Mouse (Mus musculus): ENCODE data around the gene Etl4. TPM values are rescaled to one million over a fixed set of nuclear protein-coding genes. Genes with fewer than 3 reads are reported as not detected.
A peak's percentile ranks its signal among the peaks of the same experiment; 100 is the strongest.

The Etl4 gene
- polyA plus RNA-seq, 1 experiment from 2014 or later = 12.7 TPM

DNA sequence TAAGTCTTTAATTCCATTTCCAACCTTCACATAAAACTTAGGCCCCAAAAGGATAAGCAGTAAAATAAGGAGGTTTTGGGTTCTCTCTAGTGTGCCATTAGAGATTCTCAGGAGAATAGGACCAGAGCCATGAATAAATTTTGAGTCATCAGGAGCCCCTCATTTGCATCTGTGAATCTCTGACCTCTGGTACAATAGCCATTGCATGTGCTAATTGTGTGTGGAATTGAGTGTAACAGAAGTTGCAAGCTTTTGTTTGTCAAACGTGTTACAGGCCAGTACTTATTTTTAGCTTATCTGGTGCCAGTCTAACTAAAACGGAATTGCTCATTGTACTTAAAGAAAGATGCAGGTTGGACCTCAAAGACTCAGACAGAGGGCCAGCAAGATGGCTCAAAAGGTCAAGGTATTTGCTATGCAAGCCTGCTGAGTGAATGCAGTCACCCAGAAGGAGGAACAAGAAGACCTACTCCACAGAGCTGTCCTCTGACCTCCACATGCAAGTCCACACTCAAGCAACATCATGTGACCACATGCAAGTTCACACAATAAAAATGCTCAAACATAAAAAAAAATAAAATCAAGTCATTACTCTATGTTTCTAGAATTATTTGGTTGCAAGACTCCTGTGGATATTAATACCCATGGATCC lies 576.7 kb downstream of the Etl4 start:
- ATAC-seq (ENCODE audit: low FRiP score, low read depth) = no peak
- 13% methylated on average over 2 of the region's 2 CpGs for WGBS
- H3K27me3 ChIP-seq (replicated peaks) = no peaks in the 10 kb centered on the region
- no peaks in the 10 kb centered on the region for H3K9me3 ChIP-seq
- H3K27ac ChIP-seq = no peak overlapping the region
- no peak overlapping the region for H3K4me2 ChIP-seq (replicated peaks)
- H3K9ac ChIP-seq = no peak overlapping the region
- no peaks in the 10 kb centered on the region for H3K4me1 ChIP-seq
- no peaks in the 10 kb centered on the region for H3K36me3 ChIP-seq
- H3K4me3 ChIP-seq = no peak overlapping the region

DNA sequence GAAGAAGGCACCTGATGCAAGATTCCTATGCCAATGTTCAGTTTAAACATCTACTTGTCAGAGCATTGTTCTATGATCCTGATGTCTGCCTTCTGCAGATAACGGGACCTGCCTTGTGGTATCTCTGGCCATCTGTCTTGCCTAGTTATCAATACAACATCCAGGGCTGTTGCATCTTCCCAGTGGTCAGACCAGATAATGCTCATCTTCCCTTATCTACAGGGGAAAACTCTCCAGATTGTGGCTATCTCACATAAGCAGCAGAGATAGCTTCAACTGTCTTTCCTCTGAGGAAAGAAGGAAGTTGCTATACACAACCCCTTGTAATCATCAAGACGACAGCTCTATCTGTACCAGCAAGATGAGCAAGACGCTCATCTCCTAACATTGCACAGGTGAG lies 579.5 kb downstream of the Etl4 start:
- Histone ChIP-seq H3K27ac (no peak overlapping the region), H3K4me3 (no peak overlapping the region), H3K9me3 (peaks cover 14% of the 10 kb centered on the region; the same call in 1 of the 2 replicates), H3K27me3 (replicated peaks) (no peaks in the 10 kb centered on the region), H3K4me1 (no peaks in the 10 kb centered on the region), H3K4me2 (replicated peaks) (no peak overlapping the region), H3K36me3 (no peaks in the 10 kb centered on the region), H3K9ac (no peak overlapping the region)
- 91% methylated on average over 3 of the region's 3 CpGs for WGBS
- no peak for ATAC-seq (ENCODE audit: low FRiP score, low read depth)

DNA sequence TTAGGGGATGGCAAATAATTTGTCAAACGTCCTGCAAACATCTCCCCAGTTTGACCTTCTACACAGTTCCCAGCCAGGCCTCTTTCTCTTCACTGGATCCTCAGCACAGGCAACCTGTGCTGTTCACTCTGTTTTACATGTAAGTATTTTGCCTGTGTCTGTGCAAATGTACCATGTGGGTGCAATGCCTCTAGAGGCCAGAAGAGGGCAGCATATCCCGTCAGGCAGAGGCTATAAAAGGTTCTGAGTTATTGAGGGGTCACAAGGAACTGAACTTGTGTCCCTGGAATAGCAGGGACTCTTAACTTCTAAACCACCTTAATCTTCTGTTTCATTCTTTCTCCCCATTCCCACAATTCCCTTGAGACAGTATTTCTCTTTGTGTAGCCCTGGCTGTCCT lies 582.5 kb downstream of the Etl4 start:
- no peak overlapping the region for H3K4me3 ChIP-seq
- H3K9ac ChIP-seq = no peak overlapping the region
- H3K27me3 ChIP-seq (replicated peaks) = no peaks in the 10 kb centered on the region
- H3K9me3 ChIP-seq = peaks cover 14% of the 10 kb centered on the region; the same call in 1 of the 2 replicates
- no peak overlapping the region for H3K27ac ChIP-seq
- WGBS = 61% methylated on average over 2 of the region's 2 CpGs
- H3K4me2 ChIP-seq (replicated peaks) = no peak overlapping the region
- ATAC-seq (ENCODE audit: low FRiP score, low read depth) = no peak
- H3K4me1 ChIP-seq = no peaks in the 10 kb centered on the region
- no peaks in the 10 kb centered on the region for H3K36me3 ChIP-seq

DNA sequence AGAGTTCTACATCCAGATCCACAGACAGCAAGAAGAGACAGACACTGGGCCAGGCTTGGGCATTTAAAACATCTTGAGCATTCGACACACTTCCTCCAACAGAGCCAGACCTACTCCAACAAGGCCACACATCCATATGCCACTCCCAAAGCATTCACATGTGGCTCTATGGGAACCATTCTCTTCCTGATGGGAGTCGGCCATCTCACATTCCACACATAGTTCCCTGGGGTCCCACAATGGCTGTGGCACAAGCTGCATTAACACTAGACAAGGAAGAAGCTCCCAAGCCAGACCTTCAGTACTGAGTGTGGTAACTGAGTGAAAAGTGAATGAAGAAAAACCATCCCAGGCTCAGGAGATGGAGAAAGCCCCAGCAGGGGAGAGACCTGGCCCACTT lies 584.2 kb downstream of the Etl4 start:
- Histone ChIP-seq H3K27me3 (replicated peaks) (no peaks in the 10 kb centered on the region), H3K4me3 (no peak overlapping the region), H3K9me3 (peaks cover 14% of the 10 kb centered on the region; the same call in 1 of the 2 replicates), H3K9ac (no peak overlapping the region), H3K4me1 (no peaks in the 10 kb centered on the region), H3K36me3 (no peaks in the 10 kb centered on the region), H3K4me2 (replicated peaks) (no peak overlapping the region), H3K27ac (no peak overlapping the region)
- no peak for ATAC-seq (ENCODE audit: low FRiP score, low read depth)
- WGBS = 73% methylated on average over 2 of the region's 2 CpGs

DNA sequence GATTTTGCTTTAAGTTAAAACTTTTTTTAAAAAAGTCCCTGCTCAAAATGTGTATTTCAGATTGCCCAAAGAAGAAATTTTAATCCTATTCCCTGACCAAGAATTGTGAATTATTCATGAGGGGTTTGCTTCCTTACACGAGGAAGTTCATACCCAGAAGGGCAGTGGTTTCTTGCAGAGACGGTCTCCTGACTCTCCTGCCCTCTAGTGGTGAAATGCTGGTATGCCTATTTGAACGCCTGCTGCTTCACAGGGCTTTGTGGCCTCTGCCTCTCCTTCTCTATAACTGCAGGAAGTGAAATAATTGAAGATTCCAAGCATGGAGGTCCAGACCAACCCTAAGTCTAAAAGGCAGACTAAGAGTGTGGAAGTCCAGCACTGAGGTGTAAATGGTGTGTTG lies 585.1 kb downstream of the Etl4 start:
- Histone ChIP-seq H3K4me2 (replicated peaks) (no peak overlapping the region), H3K36me3 (no peaks in the 10 kb centered on the region), H3K27ac (no peak overlapping the region), H3K9ac (no peak overlapping the region), H3K4me1 (no peaks in the 10 kb centered on the region), H3K9me3 (peaks cover 14% of the 10 kb centered on the region; the same call in 1 of the 2 replicates), H3K4me3 (no peak overlapping the region), H3K27me3 (replicated peaks) (no peaks in the 10 kb centered on the region)
- ATAC-seq (ENCODE audit: low FRiP score, low read depth) = peak; percentile 80
- WGBS = 14% methylated on average over 3 of the region's 3 CpGs

DNA sequence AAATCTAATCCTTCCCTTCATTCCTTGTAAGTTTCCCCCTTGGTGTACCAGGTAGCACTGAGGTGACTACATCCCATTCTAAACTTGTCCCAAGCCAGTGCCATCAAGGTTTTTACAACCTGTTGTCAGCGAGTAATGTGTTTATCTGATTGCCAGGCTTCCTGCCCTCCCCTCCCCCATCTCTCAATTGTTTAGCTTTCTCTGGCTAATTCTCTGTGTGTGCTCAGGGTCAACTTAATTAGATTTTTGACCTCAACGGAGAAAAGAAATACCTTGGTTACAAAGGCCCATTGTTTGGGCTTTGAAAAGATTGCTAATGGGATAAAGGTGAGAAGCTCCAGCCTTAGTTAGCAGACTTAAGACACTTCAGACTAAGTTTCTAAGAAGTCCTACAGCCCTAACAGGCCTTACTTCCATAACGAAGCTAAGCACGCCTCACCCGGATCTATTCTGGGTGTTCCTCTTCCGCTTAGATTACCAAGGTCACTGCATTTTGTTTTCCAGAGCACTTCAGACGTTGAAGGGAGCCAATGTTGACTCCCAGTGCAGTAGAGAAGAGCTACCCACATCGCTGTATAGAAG lies 586.7 kb downstream of the Etl4 start:
- Histone ChIP-seq H3K4me1 (no peaks in the 10 kb centered on the region), H3K4me3 (no peak overlapping the region), H3K27me3 (replicated peaks) (no peaks in the 10 kb centered on the region), H3K9me3 (peaks cover 14% of the 10 kb centered on the region; the same call in 1 of the 2 replicates), H3K4me2 (replicated peaks) (no peak overlapping the region), H3K9ac (no peak overlapping the region), H3K36me3 (no peaks in the 10 kb centered on the region), H3K27ac (no peak overlapping the region)
- no peak for ATAC-seq (ENCODE audit: low FRiP score, low read depth)
- WGBS = 60% methylated on average over 8 of the region's 8 CpGs

DNA sequence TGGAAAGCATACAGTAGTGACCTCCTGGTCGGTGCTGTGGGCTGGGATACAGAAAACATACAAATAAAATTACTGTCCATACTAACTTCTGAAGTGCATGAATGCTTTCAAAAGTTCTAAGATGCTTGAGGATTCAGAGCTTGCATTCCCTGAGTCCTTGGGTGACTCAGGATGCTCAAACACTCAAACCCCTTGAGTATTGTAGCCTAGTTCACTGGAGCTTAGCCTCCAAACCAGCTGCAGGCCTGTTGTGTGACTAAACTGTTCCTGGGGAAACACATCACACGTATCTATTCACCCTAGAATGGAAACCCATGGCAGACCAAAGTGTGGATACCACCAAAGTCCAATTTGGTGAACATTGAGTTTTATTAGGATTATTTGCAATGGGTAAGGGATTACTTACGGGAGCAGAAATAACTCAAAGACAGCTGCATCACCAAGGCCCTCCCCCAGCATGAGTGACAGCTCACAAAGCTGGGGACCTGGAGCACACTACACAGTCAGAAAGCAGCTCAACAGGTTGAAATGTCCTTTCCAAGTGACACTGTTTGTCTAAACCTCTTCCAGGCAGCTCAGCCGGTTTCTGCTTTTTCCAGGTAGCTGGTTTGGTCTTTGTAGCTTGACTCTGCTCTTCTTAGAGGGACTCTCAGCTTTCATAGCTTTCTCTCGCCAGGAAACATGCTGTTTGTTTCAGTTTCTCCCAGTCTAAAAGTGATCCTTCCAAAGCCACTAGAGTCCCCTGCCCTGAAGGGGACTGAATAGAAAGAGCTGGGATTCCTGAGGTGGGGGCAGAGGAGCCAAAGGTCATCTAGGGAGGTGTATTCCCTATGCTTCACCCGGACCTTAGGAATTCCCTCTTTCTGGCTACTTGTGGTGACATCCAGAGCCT lies 598.5 kb downstream of the Etl4 start:
- 73% methylated on average over 6 of the region's 6 CpGs for WGBS
- Histone ChIP-seq H3K4me2 (replicated peaks) (no peak overlapping the region), H3K9ac (no peak overlapping the region), H3K27me3 (replicated peaks) (no peaks in the 10 kb centered on the region), H3K9me3 (no peaks in the 10 kb centered on the region), H3K4me3 (no peak overlapping the region), H3K27ac (no peak overlapping the region), H3K4me1 (no peaks in the 10 kb centered on the region), H3K36me3 (no peaks in the 10 kb centered on the region)
- no peak for ATAC-seq (ENCODE audit: low FRiP score, low read depth)

DNA sequence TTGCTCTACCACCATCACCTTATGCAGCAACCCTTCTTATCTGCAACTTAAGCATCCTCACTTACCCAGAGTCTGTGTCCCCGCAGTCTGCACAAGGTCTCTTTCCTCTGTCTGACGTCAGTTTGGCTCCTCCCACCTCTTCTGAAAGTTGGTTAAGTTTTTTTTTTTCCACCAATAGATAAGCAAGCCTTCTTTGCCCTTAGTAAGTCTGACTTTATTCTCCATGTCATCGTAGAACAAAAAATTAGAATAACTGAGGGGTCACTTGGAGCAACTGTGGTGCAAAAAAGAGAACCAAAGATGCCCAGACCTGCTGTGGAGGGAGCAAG lies 599.1 kb downstream of the Etl4 start:
- H3K9ac ChIP-seq = no peak overlapping the region
- H3K9me3 ChIP-seq = no peaks in the 10 kb centered on the region
- H3K27me3 ChIP-seq (replicated peaks) = no peaks in the 10 kb centered on the region
- no peaks in the 10 kb centered on the region for H3K36me3 ChIP-seq
- no peak overlapping the region for H3K27ac ChIP-seq
- no peak overlapping the region for H3K4me2 ChIP-seq (replicated peaks)
- WGBS = 77% methylated on average over 3 of the region's 3 CpGs
- no peak for ATAC-seq (ENCODE audit: low FRiP score, low read depth)
- H3K4me1 ChIP-seq = no peaks in the 10 kb centered on the region
- no peak overlapping the region for H3K4me3 ChIP-seq

DNA sequence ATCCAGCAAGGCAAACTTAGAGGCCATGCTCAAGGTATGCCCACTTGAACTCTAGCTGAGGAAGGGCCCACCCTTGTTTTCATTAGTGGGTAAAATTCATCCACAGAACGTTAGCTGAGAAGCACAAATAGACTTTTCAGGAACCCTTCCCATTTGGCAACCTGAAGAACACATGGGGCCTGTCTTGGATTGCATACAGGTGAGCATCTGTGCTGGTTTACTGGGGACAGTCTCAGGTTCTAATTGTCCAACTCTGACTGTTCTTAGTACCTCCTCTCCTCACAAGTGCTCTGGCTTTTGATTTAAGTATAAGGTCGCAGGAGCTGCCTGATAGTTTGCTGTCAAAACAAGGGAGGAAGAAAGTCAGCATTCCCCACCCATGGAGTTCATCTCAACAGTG lies 600.5 kb downstream of the Etl4 start:
- 71% methylated on average over 2 of the region's 2 CpGs for WGBS

DNA sequence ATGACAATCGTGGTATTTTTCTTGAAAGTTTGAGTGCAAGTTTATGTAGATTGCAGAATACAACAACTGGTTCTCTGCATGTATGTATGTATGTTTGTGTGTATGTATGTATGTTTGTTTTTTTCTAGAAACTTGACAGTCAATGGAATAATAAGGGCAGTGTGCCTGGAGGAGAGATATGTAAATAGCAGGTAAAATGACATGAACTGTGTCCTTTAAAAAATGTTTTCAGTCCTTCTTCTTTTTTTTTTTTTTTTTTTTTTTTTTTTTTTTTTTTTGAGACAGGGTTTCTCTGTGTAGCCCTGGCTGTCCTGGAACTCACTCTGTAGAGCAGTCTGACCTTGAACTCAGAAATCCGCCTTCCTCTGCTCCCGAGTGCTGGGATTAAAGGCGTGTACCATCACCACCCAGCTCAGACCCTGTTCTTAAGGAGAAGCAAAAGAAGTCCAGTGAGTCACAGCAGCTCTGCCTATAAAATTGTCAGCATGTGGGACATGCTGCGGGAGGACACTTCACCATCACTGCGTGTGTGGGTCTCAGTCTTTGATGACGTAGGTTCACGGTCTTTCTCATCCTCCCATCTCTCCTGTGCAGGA lies 606.8 kb downstream of the Etl4 start:
- 90% methylated on average over 8 of the region's 8 CpGs for WGBS
- no peaks in the 10 kb centered on the region for H3K9me3 ChIP-seq
- H3K9ac ChIP-seq = no peak overlapping the region
- peaks cover 17% of the 10 kb centered on the region for H3K4me1 ChIP-seq
- no peak overlapping the region for H3K4me3 ChIP-seq
- H3K36me3 ChIP-seq = no peaks in the 10 kb centered on the region
- no peak overlapping the region for H3K27ac ChIP-seq
- H3K4me2 ChIP-seq (replicated peaks) = no peak overlapping the region
- H3K27me3 ChIP-seq (replicated peaks) = no peaks in the 10 kb centered on the region
- ATAC-seq (ENCODE audit: low FRiP score, low read depth) = no peak

More for the DNA sequence above, 600.5 kb downstream of the Etl4 start:
- H3K4me1 ChIP-seq = no peaks in the 10 kb centered on the region
- H3K4me2 ChIP-seq (replicated peaks) = no peak overlapping the region
- no peak overlapping the region for H3K4me3 ChIP-seq
- H3K27me3 ChIP-seq (replicated peaks) = no peaks in the 10 kb centered on the region
- H3K9me3 ChIP-seq = no peaks in the 10 kb centered on the region
- H3K9ac ChIP-seq = no peak overlapping the region
- no peak overlapping the region for H3K27ac ChIP-seq
- no peaks in the 10 kb centered on the region for H3K36me3 ChIP-seq
- no peak for ATAC-seq (ENCODE audit: low FRiP score, low read depth)

DNA sequence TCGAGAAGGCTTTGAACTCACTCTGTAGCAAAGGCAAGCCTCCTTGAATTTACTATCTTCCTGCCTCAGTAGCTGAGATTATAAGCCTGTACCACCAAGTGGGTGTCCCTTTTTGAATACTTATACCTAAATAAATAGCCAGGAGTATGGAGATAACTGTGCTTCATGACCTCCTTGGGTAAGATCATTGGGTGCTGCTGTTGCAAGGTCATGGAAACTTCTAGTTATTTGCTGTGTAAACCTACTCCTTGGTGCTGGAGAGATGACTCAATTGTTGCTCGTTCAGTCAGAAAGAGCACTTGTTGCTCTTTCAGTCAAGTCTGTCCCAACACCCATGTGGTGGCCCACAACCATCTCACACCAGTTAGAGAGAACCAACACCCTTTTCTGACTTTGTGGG lies 608.3 kb downstream of the Etl4 start:
- Histone ChIP-seq H3K4me3 (no peak overlapping the region), H3K36me3 (no peaks in the 10 kb centered on the region), H3K27me3 (replicated peaks) (no peaks in the 10 kb centered on the region), H3K4me2 (replicated peaks) (no peak overlapping the region), H3K4me1 (peaks cover 17% of the 10 kb centered on the region), H3K9ac (no peak overlapping the region), H3K9me3 (no peaks in the 10 kb centered on the region), H3K27ac (no peak overlapping the region)
- no peak for ATAC-seq (ENCODE audit: low FRiP score, low read depth)
- WGBS = 90% methylated on average over 2 of the region's 2 CpGs

DNA sequence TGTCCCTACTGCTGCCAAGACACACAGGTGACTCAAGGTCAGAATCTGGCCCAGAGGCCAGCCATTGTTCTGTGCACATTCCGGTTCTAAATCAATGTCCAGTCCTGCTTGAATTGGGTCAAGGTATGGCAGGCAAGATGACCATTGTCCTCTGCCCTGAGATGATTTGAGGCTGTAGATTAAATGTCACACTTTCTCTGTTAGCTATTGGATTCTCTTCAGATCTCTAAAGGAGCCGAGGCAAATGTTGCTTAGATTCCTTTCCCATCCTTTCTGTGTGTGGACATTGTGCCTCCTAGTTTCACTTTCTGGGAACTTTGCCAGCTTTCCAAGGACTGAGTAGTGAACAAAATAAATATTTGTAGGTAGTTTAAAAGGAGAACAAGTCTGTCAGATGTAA lies 608.9 kb downstream of the Etl4 start:
- H3K4me3 ChIP-seq = no peak overlapping the region
- H3K27ac ChIP-seq = no peak overlapping the region
- H3K36me3 ChIP-seq = no peaks in the 10 kb centered on the region
- ATAC-seq (ENCODE audit: low FRiP score, low read depth) = no peak
- no peak overlapping the region for H3K4me2 ChIP-seq (replicated peaks)
- H3K4me1 ChIP-seq = peaks cover 17% of the 10 kb centered on the region
- H3K9me3 ChIP-seq = no peaks in the 10 kb centered on the region
- no peak overlapping the region for H3K9ac ChIP-seq
- no peaks in the 10 kb centered on the region for H3K27me3 ChIP-seq (replicated peaks)
- WGBS = 61% methylated on average over 2 of the region's 2 CpGs

All from neural tube, embryonic 12.5 days (tissue).